Mouse (Mus musculus): ENCODE measurements around the gene Ptpn5.

Ptpn5 gene

DNA sequence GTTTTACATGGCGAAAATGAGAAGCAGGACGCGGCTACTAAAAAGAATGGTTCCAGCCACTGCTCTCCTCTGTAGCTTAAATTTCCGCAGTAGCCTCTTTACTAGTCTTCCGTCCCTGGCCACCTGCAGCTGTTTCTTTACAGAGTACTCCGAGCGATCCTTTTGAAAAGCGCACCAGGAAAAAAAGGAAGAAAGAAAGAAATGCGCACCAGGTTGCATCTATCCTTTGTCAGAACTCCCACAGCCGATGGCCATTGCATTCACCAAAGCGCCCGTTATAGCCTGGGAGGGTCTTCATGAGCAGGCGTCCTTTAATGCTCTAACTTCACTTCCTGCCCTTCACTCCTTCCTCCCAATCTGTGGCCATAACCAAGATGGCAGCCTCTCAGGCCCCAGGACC is at the start of gene Ptpn5:
Gene Ptpn5 (minus strand): TSS at position 354 of the 400 bp plus-strand sequence.
- peak in 1 of 2 experiments; percentile 38 for DNase-seq

DNA sequence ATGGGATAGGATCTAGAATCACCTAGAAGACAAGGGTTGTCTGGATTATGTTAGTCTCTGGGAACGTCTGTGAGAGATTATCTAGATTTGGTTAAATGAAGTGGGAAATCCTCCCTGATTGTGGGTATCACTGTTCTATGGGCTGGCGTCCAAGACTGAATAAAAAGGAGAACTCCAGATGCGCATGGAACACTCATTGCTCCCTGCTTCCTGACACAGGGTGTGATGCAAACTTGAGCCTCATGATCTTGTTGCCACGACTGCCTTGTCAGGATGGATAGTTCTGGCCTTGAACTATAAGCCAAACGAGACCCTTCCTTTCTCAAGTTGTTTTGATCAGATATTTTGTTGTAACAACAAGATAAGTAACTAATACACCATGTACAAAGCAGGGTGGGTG is 37.3 kb upstream of the Ptpn5 start:
- DNase-seq = no peak

DNA sequence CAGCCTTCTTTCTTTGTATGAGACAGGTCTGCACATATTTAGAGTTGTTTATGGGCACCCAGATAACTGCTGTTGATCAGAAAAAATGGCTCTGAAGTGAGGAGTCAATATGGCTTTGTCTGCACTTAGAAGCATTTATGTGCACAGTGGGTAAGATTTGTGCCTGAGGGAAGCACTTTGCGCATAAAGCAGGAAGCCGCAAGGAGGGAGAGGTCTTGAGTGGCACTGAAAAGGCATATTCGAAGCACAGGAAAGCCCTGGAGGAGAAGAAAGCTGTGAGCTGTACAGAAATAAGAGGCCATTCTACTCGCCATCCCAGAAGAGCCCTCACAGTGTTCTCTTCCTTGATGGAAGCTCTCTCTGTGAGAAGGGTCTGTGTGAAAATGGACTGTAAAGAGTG is 31.5 kb upstream of the Ptpn5 start:
- no peak for DNase-seq

DNA sequence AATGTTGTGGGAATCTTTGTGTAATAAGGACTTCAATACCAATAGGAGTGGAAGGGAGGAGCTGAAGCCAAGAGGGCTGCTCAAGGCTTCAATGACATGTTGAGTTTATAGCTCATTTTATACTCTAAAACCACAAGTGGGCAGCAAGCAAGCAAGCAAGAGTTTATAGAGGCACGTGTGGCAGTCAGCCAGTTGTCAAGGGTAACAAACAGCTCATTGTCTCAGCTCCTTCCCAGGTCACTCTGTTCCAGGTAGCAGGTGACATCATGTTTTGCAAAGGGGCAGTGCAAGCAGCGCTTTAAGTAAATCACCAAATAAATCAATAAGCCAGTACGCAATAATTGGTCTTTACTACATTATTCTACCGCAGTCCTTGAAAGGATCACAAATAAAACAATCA is 29.7 kb upstream of the Ptpn5 start:
- DNase-seq = peak in 1 of 2 experiments; percentile 30

DNA sequence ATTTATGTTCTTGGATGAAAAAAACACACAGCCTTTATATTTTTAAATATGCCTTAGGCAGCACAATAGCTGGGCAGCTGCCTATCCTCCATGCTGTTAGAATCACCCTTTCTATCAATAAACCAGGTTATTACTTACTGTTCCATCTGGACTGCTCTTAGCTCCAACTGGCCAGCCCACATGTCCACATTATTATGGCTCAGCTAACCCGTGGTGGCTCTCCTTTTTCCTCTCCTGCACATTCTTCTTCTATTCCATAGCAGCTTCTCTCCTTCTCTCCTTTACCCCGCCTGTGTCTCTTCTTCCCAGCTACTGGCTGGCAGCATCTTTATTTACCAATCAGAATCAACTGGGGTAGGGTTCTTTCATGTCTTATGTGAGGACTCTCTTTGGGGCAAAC is 25.0 kb upstream of the Ptpn5 start:
- peak; percentile 54 to 62 for DNase-seq

DNA sequence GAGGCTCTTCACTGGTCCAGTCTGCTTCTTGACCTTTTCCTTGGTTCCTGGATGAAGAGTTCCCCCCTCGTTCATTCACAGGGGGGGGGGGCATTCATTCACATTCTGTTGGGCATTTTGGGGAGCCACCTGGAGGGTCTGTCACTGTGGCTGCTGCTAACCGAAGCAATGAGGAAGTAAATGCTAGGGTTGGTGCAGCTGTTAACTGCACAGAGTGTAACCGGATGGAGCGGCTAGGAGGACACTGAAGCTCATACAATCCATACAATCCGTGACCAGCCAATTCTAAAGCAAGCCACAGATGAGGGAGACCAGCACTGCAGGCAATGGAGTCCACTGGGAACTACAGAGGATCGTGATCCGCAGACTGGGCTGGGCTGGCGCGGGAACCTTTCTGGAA is 24.3 kb upstream of the Ptpn5 start:
- no peak for DNase-seq

DNA sequence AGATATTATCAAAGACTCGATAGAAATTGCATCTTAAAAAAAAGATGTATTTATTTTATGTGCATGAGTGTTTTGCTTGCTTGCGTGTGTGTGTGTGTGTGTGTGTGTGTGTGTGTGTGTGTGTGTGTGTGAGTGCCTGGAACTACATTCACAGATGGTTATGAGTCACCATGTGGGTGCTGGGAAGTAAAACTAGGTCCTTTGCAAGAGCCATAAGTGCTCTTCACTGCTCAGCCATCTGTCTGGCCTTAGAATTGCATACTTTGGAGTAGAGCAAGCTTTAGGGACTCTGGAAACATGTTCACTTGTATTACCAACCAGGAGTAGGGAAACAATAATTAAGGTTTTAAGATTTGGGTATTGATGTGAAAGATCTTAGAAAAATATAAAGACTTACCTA is 22.4 kb upstream of the Ptpn5 start:
- DNase-seq = no peak

DNA sequence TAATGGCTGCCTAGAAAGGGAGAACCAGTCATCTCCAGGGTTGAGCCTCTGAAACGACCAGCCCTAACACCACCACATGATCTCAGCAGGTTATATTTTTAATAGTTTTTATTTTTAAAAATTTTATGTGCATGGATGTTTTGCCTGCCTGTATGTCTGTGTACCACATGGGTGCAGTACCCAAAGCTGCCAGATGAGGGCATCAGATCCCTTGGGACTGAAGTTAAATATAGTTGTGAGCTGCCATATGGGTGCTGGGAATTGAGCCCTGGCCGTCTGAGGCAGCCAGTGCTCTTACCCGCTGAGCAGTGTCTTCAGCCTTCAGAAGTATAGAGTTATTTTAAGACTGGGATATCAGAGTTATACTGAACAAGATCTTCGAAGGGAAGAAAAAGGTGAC is 21.9 kb upstream of the Ptpn5 start:
- DNase-seq = peak in 1 of 2 experiments; percentile 42

DNA sequence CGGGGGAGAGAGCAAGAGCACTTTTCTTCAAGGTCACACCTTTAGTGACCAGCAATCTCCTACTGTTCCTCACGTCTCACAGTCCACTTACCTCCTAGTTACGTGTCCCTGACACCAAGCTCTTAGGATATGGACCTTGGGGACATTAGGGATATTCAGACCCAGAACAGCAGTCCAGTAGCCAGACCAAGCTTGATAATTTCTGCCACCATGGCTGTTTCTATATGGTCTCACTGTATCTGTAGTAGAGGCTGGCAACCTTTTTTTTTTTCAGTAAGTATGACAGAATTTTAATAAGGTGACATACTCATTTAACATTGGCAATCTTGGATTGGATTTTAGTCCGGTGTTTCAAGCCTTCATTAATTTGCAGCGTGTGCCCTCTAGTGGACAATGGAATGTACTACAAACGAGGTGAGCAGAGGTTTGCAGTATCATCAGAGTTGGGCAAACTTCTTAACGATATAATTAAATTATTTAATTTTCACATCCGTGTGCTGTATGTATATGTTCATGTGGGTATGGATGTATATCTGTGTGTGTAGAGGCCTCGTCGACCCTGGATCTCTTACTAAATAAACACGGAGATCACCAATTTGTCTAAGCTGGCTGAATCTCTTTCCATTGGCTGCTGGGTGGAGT is 17.1 kb upstream of the Ptpn5 start:
- peak; percentile 64 to 70 for DNase-seq

DNA sequence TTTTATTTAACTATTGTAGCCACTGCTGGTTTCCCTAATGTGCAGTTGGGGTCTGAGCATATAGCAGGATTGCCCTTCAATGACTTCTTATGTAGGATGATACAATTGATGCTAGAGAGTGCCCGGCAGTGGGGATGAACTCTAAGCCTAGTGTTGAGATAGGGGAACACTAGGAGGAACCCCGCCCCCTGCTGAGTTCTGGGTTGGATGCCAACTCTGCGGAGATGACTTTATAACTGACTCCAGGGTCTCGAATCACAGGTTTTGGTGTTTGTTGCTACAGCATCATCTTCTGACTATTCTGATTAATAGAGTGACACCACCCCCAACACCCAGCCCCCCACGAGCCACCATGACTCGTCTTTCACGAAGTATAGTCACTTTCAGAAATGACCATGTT is 14.8 kb upstream of the Ptpn5 start:
- peak; percentile 48 to 55 for DNase-seq

DNA sequence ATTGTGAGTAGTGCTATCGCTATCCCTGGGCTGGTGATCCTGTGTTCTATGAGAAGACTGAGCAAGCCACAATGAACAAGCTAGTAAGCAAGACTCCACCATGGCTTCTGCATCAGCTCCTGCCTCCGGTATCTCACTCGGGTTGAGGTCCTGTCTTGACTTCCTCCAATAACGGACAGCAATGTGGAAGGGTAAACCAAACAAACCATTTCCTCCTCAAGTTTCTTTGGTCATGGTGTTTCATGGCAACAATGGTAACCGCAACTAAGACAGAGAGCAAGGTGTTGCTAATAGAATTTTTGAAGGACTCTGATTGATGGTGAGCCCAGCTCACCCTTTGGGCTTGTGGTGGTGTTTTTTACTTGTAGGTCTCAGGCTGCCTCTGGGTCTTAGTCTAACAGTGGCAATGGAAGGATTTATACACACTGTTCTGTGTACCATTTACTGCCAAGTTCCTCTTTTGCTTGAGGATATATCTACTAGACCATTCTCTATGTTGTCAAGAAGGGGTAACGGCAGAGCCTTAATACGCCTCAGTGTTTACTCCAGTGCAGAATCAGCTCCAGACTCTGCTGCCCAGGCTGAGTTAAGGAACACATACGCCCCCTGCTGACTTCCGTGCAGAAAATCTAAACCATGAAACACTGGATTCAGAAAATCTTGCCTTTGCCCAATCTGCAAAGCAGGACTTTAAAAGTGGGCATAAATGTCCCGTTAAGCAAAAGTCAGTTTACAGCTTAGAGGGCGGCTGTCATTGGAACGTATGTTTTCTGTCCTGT is 12.7 kb upstream of the Ptpn5 start:
- DNase-seq = peak; percentile 72 to 73

DNA sequence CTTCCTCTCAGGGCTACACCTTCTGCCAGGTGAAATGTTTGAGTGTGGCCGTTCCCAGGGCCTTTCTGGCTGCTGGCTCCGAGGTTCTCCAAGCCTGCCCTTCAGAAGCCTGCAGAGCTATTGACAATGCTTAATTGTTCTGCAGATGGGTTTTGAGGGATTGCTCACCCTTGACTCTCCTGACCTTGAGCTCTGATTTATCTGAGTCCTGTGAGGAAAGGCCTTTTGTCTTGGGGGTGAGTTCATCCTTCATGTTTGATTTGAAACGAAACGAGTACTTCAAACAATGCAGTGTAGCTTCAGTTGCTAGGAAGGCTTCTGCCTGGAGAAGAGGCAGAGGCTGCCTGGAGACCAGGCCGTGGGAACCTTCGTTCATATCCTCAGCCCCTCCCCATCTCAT is 10.8 kb upstream of the Ptpn5 start:
- DNase-seq = no peak

DNA sequence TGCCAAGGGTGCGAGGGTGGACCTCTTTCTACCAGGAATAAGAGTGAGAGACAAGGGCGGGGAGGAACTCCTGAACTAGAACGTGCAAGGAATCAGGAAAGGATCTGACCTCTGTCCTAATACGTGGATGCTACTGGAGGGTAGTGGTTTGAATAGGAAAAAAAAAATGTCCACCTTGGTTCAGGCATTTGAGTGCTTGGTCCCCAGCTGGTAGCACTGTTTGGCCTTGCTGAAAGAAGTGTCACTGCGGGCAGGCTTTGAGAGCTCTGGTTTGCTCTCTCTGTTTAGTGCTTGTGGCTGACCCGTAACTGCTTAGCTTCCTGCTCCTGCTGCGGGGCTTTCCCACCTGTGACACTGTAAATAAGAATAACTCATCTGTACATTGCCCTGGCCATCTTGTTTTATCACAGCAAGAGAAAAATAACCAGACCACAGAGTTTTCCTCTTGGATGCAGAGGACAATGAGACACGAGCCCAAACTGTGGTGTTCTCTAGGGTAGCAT is 6.4 kb upstream of the Ptpn5 start:
- no peak for DNase-seq

DNA sequence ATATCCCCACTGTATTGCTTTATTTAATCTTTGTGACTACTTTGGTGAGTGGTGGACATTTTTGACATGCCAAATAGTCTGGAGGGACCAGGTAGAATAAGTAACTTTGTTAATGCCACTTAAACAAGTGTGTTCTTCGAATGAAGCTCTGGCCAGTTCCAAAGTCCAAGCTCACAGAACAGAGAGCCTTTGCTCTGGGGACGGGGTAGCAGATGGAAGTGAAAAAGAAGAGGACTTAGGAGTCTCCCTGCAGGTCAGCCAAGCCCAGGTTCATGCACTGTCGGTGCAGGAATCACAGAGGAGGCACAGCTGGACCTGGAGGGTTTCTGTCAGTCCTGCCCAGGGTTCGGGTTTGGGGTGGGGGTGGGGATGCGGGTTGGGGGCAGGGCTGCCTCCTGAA is 1.1 kb upstream of the Ptpn5 start:
- no peak for DNase-seq

DNA sequence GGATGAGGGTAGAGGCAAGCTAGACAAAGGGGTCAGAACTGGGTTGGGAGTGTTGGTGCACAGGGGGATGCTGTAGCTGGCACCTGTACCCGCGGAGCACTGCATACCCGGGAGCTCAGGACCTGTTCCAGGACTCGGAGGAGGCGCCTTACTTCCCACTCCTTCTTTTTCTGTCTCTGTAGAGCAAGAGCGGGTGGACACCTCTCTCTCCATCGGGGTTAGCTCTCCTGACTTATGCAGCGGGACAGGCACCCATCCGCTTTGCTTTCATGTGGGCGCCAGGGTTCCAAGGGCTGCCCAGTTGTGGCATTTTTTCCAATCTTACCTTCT is 588 bp downstream of the Ptpn5 start:
- DNase-seq = no peak

DNA sequence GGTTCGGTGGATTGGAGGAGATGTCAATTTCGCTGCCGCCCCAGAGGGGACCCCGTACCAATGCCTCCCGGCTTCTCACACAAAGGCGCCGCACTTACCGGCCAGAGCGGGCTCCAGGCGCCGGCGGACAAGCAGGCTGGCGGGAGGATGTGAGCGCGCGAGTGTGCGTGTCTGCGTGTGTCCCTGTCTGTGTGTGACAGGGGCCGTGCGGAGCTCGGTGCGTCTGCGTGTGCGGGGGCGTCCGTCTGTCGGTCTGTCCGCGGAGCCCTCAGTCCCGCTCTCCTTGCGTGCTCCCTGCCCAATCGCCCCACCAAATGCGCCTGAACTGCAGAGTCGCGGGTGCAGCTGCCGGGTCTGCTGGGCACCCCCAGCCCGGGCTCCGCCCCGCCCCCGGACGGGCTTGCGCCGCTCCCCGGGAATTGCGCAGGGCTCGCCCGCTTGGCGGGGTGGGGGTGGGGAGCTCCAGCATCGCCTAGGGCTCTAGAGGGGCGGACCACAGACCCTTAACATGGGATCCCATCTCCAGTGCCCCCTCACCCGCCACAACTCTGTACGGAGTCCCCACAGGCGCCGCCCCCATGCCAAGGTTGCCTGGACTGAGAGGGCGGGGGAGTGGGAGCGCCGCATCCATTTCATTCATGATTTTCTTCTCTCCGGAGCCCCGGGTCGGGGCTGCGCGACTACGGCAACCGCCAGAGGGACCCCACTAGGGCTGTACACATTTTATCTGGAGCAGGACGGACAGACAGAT is 1.1 kb downstream of the Ptpn5 start:
- peak; percentile 87 to 89 for DNase-seq

DNA sequence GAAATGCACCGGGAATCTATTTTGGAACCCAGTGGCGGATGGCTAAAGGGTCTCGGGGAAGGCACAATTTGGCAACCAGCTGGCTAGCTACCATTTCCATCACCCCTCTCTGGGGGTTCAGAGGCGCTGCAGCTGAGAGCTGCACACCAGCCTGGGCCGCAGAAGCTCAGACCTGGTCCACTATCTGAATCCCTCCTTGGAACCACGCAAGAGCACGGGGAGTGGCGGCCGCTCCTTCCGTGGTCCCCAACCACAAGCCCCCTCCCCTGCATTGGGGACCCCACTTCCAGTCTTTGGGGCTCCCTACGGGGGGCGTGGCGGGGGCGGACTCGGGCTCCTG is 1.7 kb downstream of the Ptpn5 start:
- no peak for DNase-seq

DNA sequence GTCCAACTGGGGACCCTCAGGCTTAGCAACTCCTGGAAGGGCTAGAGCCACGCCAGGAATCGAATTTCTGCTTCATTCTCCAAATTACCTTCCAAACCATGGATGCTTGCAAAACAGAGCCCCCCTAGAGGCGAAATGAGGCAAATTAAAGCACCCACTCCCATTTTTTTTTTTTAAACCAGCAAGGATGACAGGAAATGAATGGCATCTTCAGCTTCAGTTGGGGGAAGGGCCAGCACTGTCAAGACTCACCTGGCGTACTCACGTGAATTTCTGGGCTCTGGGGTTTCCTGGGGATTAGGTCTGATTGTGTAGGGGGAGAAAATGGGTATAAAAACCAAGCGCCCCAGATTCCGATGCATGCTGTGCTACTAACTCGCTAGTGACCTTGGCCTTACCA is 2.2 kb downstream of the Ptpn5 start:
- DNase-seq = peak in 1 of 2 experiments; percentile 44

DNA sequence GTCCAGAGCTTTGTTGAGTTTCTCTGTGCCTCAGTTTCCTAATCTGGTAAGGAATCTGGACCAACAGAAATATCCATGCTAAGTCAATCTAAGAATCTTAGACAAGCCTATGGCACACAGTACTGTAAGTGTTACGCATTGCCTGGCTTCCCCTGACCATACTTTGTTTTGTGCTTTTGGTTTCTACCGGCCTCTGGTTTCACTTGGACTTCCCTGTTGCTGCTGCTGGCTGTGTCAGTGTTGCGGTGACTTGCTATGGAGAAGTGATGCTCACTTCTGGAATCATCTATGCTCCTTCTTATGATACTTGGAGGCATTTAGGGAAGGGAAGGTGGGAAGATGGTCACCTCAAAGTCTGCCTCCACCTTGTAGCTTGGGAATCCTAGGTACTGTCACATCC is 11.5 kb downstream of the Ptpn5 start:
- no peak for DNase-seq

DNA sequence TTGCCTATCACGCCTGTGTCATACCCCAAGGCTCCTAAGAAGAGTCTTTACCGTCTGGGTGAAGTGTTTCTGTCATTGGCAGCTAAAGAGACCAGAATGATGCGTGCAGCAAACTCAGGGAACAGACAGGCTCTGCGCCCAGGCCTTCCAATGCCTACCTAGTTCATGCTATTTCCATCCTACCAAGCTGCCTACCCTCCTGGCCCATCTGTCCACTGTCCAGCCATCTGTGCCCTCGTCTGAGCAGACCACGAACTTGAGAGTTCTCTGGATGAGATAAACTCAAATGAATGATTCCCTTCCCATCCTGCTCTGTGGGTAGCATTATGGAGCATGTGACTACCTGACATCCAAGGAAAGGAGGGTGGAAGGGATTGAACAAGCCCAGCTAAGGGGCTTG is 16.8 kb downstream of the Ptpn5 start:
- DNase-seq = peak; percentile 73 to 81

DNA sequence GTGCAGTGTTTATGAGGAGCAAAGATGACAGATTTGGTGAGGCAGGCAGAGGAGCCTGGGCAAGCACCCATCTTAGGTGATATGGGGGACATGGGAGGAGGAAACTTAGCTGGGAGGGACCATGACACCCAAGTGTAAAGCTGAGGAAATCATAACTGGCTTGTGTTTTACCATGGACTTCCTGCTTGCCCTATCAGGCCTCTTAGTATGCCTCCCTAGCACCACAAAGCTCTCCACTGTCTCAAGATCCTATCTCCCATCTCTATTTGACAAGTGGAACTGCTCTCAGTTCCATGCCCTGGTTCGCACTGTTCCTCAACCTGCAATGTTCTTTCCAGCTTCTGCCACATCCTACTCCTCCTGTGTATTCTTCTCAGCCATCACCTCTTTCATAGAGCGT is 18.0 kb downstream of the Ptpn5 start:
- no peak for DNase-seq

DNA sequence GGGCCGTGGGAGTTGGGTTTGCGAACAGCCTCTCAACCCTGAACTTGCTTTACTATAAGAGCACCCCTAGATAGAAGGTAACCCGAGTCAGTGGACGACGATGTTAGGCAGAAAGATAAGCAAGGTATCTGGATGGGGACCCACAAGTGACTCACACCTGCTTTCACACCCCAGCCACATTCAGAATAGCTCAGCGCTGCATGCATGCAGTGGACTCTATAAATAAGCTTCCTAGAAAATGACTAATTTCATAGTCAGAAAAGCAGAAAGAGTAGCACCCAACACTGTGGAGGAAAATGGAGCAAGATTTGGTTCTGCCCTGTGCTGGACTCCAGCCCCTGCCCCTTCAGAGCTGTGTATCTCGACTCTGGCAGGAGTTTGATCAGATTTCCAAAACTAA is 20.1 kb downstream of the Ptpn5 start:
- DNase-seq = no peak

DNA sequence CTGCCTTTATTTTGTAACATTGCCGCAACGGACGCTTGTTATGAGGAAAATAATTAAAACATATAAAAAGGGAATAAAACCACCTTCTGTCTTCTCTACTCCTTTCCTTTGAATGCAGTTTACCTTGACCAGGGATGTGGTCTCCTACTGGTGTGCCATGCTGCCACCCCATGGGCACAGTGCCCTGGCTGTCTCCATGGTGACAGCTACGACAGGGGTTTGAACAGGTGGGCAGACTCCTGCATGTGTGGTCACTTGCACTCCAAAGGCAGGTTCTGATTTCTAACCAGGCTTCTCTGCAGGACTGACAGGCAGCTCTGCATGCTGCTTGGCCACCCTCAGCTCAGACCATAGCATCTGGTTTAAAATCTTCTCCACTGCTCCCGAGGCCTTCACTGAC is 21.4 kb downstream of the Ptpn5 start:
- peak; percentile 66 to 76 for DNase-seq

DNA sequence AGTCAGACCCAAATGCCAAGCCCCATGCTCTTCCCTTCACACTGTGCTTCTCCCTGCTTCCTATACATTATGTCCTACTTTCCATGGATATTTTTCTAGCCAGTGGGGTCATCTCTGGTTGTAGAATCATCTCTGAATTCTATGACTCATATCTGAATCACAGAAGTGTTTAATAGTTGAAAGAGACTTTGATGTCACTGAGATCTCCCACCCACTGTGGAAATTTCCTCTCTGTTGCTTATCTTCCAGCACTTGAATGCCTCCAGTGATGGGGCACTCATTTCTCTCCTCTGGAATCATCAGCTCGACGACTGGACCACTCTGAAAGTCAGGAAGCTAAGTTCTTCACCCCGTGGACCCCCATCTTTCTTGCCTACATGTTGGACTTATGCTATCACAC is 22.4 kb downstream of the Ptpn5 start:
- no peak for DNase-seq

Measured in cerebellum, postnatal 10 days (tissue).